Mouse (Mus musculus) frontal cortex, postnatal 10 days (tissue): ENCODE measurements at regions not wholly inside any gene's neighbourhood (a gene's known extent, or its start where the extent isn't known, plus 50 kb on each side); places are given as distances from the start of the nearest gene placed in this dataset.

Experiments
- DNase-seq, 2 experiments: peaks; one replicate each; pipeline ENCODE4 v3.0.0; 2022; ENCODE audit warnings: low spot score in 2 of 2, mixed read lengths in 1 of 2

DNA sequence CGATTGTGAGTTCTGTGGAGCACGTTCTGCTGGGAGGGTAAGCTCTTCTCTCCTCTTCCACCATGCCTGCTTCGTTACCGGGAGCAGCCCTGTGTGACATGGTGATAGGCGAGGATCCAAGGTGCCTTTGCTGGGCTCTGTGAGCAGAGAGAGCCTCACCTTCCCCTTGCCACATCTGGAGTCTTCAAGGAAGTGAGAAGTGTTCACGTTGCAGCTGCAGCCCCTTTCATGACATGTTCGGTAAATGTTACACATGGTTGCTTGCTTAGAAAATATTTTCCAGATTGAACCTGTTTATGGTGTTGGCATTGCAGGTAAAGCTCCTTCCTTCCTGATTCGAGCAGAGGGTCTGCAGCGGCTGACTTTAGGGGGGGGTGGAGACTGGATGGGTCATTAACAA lies 244.0 kb downstream of the Ttll7 start:
- no peak for DNase-seq

DNA sequence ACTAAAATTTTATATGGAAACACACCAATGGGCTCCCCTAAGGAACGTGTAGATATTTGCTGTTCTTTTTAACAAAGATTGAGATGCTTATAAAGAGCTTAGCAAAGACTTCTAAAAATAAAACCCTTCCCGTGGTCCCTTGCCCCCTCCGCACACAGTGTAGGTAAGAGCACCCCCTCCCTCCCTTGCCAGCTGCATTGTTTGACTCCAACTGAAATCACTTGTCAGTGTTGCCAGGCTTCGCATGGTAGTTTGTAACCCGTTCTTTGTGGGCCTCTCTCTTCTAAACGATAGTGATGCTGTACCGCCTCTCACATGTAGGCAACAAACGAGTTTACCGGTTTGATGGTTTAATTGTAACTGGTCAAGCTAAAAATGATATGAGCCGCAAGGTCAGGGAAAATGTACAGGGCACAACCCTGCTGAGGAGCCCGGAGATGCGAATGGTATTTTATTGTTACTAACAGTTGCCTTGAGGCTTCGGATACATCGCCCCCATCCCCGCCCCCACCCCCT lies 246.0 kb downstream of the Ttll7 start:
- no peak for DNase-seq

DNA sequence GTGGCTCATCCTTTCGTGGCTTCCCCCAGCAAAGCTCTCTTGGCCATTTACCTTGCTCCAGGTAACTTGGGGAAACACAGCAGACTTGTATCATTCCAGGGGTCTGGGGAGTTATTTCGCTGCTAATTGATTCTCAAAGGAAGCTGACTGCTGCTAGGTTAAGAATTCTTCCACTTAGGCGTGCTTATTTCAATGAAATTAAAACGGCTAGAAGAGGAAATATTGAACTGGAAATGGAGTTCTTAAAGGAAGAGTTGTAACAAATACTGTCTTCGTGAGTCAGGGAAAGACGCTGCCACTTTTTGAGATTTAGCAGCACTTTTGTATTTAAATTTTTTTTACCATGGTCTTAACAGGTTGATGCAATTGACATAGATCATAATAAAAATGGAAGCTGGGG lies 246.4 kb downstream of the Ttll7 start:
- no peak for DNase-seq

DNA sequence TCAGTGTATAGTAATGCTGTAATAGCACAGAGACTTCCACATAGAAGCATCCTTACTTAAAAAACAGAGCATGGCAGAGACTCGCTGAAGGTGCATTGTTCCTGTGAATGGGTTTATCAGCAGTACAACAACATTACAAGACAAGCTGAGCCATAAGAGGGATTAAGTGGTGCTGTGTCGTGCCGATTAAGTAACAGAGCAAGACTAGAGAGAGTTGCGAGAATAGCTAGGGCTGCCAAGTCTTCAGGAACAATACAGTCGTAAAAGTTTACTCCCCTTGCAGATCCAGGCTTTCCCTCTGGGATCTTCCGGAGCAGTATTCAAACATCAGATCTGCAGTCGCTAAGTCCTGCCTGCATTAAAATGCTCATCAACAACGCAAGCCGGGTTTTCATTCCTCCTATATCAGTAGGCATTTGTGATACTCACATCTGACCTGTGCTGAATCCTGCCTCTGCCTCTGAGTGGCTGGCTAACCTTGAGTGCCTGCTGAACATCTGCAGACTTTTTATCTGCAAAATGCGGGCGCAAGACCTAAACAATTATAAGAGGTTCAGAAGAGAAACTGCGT lies 247.1 kb downstream of the Ttll7 start:
- DNase-seq: no peak

DNA sequence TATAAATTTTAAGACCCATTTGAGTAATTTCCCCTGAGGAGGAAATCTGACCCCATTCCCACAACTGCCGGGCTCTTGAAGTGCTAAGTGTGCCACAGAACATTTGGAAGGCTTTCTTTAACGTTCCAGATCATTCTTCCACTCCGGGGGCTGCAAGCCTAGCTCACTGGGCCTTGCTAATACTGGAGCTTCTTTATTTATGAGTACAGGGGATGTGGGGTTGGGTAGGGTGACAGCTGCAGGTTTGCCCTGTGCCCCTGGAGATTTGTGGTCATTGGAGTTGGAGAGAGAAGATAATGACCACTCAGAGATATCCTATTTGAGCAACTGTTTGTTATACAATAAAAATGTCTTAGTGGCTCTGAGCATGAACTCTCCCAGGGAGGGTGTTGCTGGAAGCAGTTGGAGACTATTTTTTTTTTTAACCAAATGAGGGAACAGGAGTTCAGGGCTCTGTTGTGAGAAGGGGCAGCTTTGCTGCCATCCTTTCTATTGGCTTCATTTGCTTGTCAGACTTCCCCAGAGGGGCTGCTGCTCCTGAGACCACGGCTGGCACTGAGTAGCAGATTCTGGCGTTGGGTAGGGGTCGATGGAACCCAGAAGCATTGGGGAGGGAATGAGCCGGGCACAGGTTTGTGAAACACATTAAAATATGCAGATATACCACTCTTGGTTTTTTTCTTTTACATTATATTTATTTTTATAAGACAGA lies 249.0 kb downstream of the Ttll7 start:
- DNase-seq: no peak

DNA sequence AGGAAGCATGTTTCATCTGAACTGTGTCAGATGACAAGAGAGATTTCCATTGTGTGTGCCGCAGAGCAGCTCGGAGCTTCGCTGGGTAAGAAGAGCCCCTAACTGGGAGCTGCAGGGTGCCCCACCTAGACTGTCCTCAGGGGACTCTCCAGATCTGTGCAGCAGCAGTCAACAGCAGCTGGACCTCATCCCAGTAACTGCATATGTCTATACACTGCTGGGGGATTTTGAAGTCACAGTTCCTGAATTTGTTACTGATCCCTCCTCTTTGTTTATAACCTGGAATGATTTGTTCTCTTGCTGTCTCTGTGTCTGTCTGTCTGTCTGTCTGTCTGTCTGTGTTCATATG lies 249.6 kb downstream of the Ttll7 start:
- no peak for DNase-seq

DNA sequence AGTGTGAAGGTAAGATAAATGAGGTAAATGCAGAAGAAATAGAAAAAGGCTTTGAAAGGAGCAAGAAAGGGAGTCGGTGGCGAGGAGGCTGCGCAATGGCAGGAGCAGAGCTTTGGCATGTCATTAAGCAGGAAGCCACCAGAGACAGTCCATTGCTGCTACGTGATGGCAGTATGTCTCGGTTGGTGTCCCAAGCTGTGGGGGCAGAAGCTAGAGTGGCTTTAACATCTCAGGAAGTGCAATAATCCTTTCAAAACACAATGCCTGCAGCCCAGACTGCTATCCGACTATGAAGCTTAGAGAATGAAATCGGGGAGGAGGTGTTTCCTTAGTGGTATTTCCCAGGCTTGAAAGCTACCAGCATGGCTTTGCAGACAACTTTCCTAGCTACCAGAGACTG lies 251.3 kb downstream of the Ttll7 start:
- no peak for DNase-seq

DNA sequence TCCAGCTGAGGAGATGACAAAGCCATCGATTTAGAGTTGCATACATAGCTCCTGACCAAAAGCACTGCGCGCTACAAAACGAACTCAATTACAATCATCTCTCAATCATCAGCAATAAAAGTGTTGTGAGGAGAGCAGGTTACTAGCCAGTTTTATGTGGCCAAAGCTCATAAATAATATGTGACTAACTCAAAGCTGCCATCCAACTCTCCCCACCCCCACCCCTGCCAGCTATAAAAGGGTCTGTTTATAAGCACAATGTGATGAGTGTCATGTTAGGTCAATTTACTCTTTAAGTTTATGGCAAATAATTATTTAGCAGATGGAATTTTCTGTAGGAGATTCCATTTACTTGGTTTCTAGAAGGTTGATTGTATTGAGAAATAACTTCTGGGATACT lies 265.4 kb downstream of the Ttll7 start:
- DNase-seq: no peak

DNA sequence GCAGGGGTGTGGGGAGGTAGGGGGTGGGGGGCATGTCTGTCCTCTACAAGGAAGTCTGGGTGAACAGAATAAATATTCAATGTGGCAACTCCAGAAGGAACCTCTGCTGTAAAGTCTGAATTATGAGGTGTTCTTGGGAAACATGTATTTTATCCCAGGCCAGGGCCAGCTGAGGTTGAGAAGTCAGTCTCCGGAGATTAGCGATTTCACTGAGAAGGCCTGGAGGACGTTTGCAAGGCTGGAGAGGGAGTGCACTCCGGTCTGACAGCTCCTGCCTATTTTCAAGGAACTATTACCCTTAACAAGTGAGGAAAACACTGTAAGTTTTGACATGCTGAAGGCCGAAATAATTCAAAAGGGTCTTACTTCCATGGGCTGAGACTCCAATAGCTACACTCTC lies 265.9 kb downstream of the Ttll7 start:
- DNase-seq: no peak

DNA sequence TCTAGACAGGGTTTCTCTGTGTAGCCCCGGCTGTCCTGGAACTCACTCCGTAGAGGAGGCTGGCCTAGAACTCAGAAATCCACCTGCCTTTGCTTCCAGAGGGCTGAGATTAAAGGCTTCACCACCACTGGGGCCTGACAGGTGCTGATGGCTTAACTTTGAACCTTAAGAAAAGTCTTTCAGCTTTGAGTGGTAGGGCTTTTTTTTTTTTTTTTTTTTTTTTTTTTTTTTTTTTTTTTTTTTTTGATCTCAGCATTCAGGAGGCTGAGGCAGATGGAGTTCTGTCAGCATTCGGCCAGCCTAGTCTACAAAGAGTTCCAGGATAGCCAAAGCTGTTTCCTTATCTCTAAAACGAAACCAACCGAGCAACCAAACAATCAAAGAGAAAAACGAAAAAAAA lies 266.5 kb downstream of the Ttll7 start:
- no peak for DNase-seq

DNA sequence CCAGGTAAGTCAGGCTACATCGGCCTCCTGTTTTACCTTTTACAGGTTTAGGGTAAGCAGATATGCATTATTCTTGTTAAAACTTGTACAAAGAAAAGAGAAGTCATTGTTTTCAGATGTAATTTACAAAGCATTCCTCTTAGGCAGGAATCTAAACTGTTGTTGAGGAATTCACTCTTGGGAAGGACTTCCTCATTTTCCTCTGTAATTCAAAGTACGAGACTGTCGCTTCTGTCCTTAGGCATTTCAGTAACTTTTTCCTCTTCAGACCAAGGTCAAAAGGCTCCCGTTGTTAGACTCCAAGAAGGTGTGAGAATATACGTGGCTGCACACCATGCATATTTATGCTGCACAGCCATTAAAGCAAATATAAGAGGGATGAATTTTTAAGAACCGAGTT lies 269.7 kb downstream of the Ttll7 start:
- no peak for DNase-seq

DNA sequence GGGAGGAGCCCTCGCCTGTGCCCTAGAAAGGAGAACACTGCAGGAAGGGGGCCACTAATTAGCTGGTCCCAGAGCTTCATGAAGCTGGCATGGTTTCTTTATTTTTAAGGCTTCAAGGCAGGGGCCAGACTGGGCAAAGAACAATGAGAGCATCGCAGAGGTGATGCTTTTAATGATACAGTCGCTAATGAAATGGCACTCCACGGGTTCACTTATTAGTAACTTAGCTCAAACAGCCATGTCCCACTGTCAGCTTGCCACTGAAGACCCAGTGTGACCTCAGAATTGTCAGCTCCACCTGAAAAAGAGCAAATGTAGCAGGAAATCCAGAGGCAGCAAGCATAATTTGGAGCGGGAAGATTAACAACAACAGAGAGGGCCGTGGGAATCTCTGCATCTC lies 275.6 kb downstream of the Ttll7 start:
- DNase-seq: no peak

DNA sequence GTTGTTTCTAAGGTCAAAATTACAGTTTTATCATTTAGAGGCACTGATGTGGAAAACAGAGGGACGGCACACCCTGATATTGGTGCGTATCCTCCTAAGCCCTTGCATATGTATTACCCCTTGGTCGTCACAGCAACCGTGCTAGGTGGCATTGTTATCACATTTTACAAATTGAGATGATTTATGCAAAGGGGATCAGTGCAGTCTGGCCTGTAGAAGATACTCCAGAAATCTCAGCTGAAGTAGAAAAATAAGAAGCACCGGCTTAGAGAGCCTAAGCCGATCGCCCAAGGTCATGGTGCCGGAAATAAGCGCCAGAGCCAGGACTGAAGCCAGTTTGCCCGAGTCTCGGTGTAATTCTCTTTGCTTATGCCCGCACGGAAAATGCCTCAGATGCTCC lies 280.7 kb downstream of the Ttll7 start:
- no peak for DNase-seq

DNA sequence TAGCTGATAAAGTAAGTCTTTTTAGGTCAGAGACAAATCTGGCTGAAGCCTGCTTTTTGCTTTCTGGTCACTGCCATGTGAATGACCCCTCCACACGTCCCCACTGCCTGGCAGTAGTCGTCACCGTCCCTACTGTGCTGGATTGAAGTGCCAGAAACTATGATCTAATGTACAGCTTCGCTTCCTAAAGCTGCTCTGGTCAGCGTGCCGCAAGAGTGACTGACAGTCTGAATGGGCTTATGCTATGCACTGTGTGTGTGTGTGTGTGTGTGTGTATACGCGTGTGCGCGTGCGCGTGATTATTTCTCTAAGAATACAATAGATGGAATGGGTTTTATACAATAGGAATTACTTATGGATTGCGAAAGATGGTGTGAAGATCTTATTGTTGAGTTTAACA lies 281.2 kb downstream of the Ttll7 start:
- no peak for DNase-seq

DNA sequence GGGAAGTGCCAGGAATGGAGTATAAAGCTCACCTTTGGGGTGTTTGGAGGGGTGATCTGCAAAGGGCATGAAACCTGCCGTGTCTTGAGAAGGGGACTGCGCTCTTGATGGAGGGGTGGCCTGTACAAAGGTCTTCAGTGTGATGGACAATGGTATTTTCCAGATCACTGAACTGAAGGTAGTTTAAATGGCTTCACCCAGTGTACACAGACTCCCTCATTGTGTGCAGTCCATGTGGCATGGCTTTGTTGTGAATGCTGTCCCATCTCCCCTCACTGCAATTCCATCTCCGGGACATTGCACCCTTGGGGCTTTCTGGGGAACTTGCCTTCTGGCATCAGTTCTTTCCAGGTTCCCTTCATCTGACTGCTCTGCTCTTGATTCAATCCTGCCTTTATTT lies 288.2 kb downstream of the Ttll7 start:
- DNase-seq: no peak

DNA sequence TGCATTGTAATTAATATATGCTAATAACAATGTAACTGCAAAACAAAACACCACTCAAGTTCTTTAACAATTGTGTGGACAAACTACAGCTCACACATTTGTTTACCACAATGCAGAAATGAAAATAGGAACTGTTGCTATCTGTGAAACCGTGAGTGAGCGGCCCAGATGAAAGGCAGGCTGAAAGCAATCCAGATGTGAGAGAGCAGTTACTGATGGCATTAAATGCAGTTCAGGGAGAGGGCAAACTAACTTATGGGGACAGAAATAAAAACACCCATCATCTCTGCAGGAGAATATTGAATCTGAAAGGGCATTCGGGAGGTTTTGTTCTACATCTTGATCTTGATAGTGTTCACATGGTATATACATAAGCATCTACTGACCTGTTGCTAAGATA lies 301.3 kb downstream of the Ttll7 start:
- no peak for DNase-seq

DNA sequence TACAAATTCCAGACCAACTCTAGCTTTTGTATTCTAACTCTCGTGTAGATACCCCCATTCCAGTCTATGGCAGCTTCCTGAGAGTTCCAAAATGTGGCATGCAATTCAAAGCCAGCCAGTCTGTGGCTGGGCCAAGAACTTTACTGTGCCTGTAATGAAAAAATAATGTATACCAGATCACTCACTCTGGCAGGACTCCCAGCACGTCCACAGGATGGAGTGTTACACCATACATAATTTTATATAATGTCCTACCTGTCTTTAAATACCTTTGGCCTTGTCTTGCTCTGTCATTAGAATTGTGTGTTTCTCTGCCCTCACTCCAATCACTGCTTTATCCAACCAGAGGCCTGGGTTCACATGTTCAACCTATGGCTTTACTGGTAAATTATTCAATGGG lies 301.8 kb downstream of the Ttll7 start:
- no peak for DNase-seq

DNA sequence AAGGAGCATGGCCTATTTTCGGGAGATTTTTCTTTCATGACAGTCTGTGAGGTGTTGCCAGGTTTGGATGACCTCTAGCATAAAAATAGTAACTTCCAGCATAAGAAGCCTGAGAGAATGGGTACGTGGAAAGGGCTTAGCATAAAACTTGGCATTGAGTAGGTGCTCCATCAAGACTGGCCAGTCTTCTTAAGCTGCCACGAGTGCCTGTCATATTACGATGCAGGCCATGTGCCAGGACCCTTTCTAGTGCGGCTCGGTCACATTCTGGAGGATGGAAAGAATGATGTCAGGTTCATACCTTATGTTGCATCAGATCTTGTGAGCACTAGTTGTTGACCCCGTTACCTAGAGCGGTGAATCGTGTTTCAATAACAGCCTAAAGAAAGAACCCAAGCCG lies 311.0 kb downstream of the Ttll7 start:
- no peak for DNase-seq

DNA sequence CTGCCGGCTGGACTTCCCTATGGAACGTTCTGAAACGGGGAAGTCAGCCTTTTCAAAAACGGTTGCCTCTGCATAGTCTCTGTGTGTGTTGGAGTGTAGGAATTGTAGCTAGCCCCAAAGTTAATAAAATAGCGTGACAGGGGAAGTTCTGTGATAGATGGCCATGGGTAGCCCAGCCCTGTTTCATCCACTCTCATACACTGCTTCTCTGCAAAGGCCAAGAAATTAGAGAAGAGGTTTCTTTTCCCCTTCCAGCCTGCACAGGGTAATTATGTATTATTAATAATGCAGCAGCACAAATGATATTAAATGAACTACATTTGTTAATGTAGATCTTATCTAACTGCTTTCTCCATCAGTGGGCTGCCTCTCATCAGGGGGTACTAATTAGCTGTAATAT lies 311.4 kb downstream of the Ttll7 start:
- no peak for DNase-seq

DNA sequence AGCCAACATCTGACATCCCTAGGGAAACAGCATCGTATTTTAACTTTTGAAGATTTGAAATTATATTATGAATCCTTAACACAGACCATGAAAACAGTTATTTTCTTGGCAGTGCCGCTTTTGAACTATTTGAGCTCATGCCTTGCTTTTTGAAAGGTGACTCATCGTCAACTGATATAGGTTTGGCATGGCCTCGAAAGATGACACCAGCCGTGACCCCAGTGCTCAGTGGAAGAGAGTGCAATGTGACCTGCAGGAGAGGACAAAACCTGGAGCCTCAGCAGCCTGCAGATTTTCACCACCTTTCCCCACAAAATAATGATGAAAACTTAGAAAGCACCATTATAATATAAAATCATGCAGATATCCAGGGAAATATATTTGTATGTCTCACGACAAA lies 312.8 kb downstream of the Ttll7 start:
- no peak for DNase-seq

DNA sequence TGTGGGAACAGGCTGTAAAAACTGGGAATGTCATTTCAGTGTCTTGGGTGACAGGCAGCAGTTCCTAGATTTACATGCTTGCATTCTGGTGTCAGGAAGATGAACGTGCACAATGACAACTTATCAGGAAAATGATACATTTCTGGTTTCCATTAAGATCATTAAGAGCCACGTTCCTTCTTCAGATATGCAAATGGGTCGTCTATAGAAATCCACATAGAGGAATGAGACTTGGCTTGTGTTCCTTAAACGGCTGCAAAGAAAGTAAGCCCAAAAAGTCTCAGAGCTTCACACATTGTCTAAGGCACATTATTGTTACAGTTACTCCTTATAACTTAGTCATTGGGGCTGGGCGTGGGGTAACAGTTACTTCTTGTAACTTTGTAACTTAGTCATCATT lies 314.4 kb downstream of the Ttll7 start:
- DNase-seq: no peak

DNA sequence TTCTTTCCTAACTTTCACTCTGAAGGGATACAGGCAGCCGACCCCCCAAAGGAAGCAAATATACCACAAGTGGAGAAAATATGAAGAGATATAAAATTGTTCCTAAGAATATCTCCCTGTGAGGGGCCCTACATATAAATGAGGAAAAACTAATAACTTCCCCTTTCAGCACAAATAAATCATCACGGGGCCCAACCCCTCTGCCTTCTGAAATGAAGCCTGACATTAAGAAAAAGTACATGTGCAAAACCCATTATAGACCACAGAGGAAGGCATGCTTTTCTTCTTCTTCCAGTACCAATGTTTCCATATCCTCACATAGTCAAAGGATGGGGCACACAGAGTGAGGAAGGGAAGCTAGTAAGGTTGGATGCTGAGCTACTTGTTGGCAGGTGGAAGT lies 317.0 kb downstream of the Ttll7 start:
- no peak for DNase-seq

DNA sequence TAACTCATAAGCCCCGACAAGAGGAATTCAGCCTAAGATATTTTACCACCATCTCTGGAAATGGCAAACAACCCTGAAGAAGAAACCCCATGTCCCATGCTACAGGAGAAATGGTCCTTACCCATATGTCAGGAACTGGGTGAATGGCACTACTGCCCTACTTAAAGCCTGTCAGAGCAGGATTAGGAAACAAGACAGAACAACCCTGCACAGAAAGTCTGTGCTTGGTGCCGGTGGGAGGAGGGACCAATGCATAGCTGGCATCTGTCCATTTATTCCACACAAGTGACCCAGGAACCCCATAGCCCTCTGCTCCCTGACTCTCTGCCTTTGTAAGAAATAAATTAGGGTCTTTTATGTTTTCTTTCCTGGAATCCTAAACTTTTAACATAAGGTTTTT lies 317.9 kb downstream of the Ttll7 start:
- DNase-seq: no peak

DNA sequence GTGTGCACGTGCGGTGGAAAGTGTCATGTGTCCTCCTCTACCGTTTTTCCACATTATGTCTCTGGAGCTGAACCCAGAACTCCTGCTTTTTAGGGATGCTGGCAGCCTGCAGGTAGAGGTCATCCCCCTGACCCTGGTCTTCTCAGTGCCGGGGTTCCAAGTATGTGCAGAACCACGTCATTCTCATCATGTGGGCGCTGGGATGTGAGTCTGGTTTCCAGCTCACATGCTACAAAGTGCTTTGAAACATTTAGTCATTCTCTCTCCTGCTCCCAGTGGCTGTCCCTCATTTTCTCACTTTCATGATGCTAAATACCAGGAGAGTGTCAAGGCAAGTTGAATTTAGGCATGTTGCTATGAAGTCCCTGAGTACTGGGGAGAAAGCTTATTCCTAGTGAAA lies 326.6 kb downstream of the Ttll7 start:
- DNase-seq: no peak
